Mouse (Mus musculus): Measurements from ENCODE around the gene Srm. TPM values are rescaled to one million over a fixed set of nuclear protein-coding genes. Genes with fewer than 3 reads are reported as not detected.

Gene Srm
- polyA plus RNA-seq, 1 experiment from 2014 or later: 273 TPM

DNA sequence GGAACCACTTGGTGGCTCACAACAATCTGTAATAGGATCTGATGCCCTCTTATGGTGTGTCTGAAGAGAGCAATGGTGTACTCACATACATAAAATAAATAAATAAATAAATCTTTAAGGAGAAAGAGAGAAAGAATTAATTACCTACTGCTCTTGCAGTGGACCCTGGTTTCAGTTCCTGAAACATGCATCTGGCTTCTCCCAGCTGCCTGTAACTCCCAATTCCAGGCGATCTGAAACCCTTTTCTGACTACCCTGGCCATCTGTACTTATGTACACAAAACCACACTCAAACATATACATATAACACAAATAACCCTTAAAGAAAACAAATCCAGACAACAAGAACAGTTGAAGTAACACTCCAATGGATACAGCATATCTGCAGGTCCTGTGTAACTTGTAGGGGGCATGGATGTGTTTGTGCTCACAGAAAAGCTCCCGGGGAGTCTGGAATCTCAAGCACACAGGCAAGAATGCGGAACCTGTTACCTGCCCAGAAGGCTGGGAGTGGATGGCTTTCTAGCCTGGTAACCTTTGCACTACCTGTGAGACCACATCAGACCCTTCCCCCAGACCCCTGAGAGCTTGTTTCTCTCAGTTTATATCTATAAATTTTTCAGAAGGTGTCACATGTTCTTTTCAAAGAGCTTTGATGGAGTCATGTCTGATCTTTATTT, 40.9 kb downstream of the Srm start:
- Histone ChIP-seq H3K4me3 (ENCODE audit: low read depth, low read length) (no peak overlapping the region), H3K9me3 (ENCODE audit: control insufficient read depth, low read length) (no peaks in the 10 kb centered on the region), H3K4me2 (ENCODE audit: low read depth, low read length) (no peak overlapping the region), H3K27me3 (replicated peaks; ENCODE audit: control insufficient read depth, insufficient read depth, low read length) (no peaks in the 10 kb centered on the region), H3K9ac (ENCODE audit: low read depth, low read length) (no peak overlapping the region), H3K36me3 (ENCODE audit: control insufficient read depth, insufficient read depth, low read length) (no peaks in the 10 kb centered on the region), H3K27ac (replicated peaks; ENCODE audit: low read depth, low read length) (no peak overlapping the region), H3K4me1 (ENCODE audit: control insufficient read depth, insufficient read depth, low read length) (no peaks in the 10 kb centered on the region)
- WGBS: 57% methylated on average over 3 of the region's 3 CpGs
- no peak for DNase-seq (ENCODE audit: low spot score)
- ATAC-seq (ENCODE audit: low read depth): no peak

- DNase-seq (ENCODE audit: low spot score): no peak
- Histone ChIP-seq H3K9ac (ENCODE audit: low read depth, low read length) (no peak overlapping the region), H3K36me3 (ENCODE audit: control insufficient read depth, insufficient read depth, low read length) (no peaks in the 10 kb centered on the region), H3K9me3 (ENCODE audit: control insufficient read depth, low read length) (no peaks in the 10 kb centered on the region), H3K27ac (replicated peaks; ENCODE audit: low read depth, low read length) (no peak overlapping the region), H3K4me3 (ENCODE audit: low read depth, low read length) (no peak overlapping the region), H3K4me1 (ENCODE audit: control insufficient read depth, insufficient read depth, low read length) (no peaks in the 10 kb centered on the region), H3K4me2 (ENCODE audit: low read depth, low read length) (no peak overlapping the region), H3K27me3 (replicated peaks; ENCODE audit: control insufficient read depth, insufficient read depth, low read length) (no peaks in the 10 kb centered on the region)
- ATAC-seq (ENCODE audit: low read depth): no peak
- WGBS: 62% methylated on average over 2 of the region's 2 CpGs
Measured at GRCm38 (mm10) chr4:148633395-148634061, 42.2 kb downstream of the Srm start.

GRCm38 (mm10) chr4:148635309-148635708, 44.0 kb downstream of the Srm start:
- Histone ChIP-seq H3K4me1 (ENCODE audit: control insufficient read depth, insufficient read depth, low read length) (no peaks in the 10 kb centered on the region), H3K4me3 (ENCODE audit: low read depth, low read length) (no peak overlapping the region), H3K9ac (ENCODE audit: low read depth, low read length) (no peak overlapping the region), H3K9me3 (ENCODE audit: control insufficient read depth, low read length) (no peaks in the 10 kb centered on the region), H3K27ac (replicated peaks; ENCODE audit: low read depth, low read length) (no peak overlapping the region), H3K27me3 (replicated peaks; ENCODE audit: control insufficient read depth, insufficient read depth, low read length) (no peaks in the 10 kb centered on the region), H3K4me2 (ENCODE audit: low read depth, low read length) (no peak overlapping the region), H3K36me3 (ENCODE audit: control insufficient read depth, insufficient read depth, low read length) (no peaks in the 10 kb centered on the region)
- ATAC-seq (ENCODE audit: low read depth) (peak; percentile 68; the same call in 1 of the 2 replicates), DNase-seq (ENCODE audit: low spot score) (no peak)
- WGBS: 77% methylated on average over 2 of the region's 2 CpGs

GRCm38 (mm10) chr4:148638302-148638701, 47.0 kb downstream of the Srm start:
- Histone ChIP-seq H3K36me3 (ENCODE audit: control insufficient read depth, insufficient read depth, low read length) (no peaks in the 10 kb centered on the region), H3K4me2 (ENCODE audit: low read depth, low read length) (no peak overlapping the region), H3K9me3 (ENCODE audit: control insufficient read depth, low read length) (no peaks in the 10 kb centered on the region), H3K4me1 (ENCODE audit: control insufficient read depth, insufficient read depth, low read length) (no peaks in the 10 kb centered on the region), H3K27ac (replicated peaks; ENCODE audit: low read depth, low read length) (no peak overlapping the region), H3K9ac (ENCODE audit: low read depth, low read length) (no peak overlapping the region), H3K4me3 (ENCODE audit: low read depth, low read length) (no peak overlapping the region), H3K27me3 (replicated peaks; ENCODE audit: control insufficient read depth, insufficient read depth, low read length) (no peaks in the 10 kb centered on the region)
- ATAC-seq (ENCODE audit: low read depth): no peak
- 43% methylated on average over 9 of the region's 9 CpGs for WGBS
- DNase-seq (ENCODE audit: low spot score): no peak

DNA sequence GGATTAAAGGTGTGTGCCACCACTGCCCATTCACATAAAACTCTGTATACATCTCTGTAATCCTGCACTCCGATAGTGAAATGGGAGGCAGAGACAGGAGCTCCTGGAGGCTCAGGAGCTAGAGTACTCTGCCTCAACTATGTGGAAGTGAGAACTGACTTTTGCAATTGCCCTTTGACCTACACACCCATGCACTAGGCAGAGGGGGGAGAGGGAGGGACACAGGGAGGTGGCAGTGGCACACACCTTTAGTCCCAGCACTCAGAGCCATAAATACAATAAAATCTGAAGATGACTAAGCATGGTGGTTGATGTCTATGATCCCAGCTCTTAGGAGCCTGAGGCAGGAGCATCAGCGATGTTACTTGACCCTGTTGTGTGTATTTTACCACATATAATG, 48.2 kb downstream of the Srm start:
- 81% methylated on average over 2 of the region's 2 CpGs for WGBS
- ATAC-seq (ENCODE audit: low read depth) (no peak), DNase-seq (ENCODE audit: low spot score) (no peak)
- Histone ChIP-seq H3K4me3 (ENCODE audit: low read depth, low read length) (no peak overlapping the region), H3K9ac (ENCODE audit: low read depth, low read length) (no peak overlapping the region), H3K9me3 (ENCODE audit: control insufficient read depth, low read length) (no peaks in the 10 kb centered on the region), H3K27me3 (replicated peaks; ENCODE audit: control insufficient read depth, insufficient read depth, low read length) (no peaks in the 10 kb centered on the region), H3K27ac (replicated peaks; ENCODE audit: low read depth, low read length) (no peak overlapping the region), H3K4me2 (ENCODE audit: low read depth, low read length) (no peak overlapping the region), H3K4me1 (ENCODE audit: control insufficient read depth, insufficient read depth, low read length) (no peaks in the 10 kb centered on the region), H3K36me3 (ENCODE audit: control insufficient read depth, insufficient read depth, low read length) (no peaks in the 10 kb centered on the region)

DNA sequence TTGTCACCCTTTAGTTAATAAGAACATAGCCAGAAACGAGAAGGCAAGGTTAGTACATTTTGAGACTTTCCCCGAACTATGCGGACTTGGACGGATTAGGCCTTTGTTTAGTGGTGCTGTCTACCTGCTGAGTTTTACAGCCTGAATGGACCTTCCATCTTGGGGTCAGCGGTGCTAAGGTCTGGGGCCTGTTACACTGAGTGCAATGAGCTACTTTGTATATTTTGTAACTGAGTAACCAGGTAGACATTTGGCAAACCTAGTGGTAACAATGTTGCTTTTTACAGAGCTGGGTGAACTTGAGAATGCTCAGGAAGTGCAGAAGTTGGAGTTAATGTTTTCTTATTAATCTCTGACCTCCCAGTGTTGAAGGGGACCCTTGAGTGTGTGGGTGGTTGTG, 49.8 kb downstream of the Srm start:
- no peak overlapping the region for H3K4me2 ChIP-seq (ENCODE audit: low read depth, low read length)
- no peaks in the 10 kb centered on the region for H3K9me3 ChIP-seq (ENCODE audit: control insufficient read depth, low read length)
- H3K36me3 ChIP-seq (ENCODE audit: control insufficient read depth, insufficient read depth, low read length): no peaks in the 10 kb centered on the region
- no peaks in the 10 kb centered on the region for H3K27me3 ChIP-seq (replicated peaks; ENCODE audit: control insufficient read depth, insufficient read depth, low read length)
- WGBS: 83% methylated on average over 5 of the region's 5 CpGs
- H3K4me1 ChIP-seq (ENCODE audit: control insufficient read depth, insufficient read depth, low read length): no peaks in the 10 kb centered on the region
- no peak for DNase-seq (ENCODE audit: low spot score)
- no peak overlapping the region for H3K9ac ChIP-seq (ENCODE audit: low read depth, low read length)
- H3K4me3 ChIP-seq (ENCODE audit: low read depth, low read length): no peak overlapping the region
- no peak for ATAC-seq (ENCODE audit: low read depth)
- H3K27ac ChIP-seq (replicated peaks; ENCODE audit: low read depth, low read length): no peak overlapping the region

GRCm38 (mm10) chr4:148643291-148644156, 52.2 kb downstream of the Srm start, which contains the start of gene Gm572:
TSS of gene Gm572 (plus strand) at chr4:148643317.
- Histone ChIP-seq H3K36me3 (ENCODE audit: control insufficient read depth, insufficient read depth, low read length) (no peaks in the 10 kb centered on the region), H3K4me1 (ENCODE audit: control insufficient read depth, insufficient read depth, low read length) (no peaks in the 10 kb centered on the region), H3K9ac (ENCODE audit: low read depth, low read length) (peak within 1 kb of the TSS; percentile 37; the same call in 1 of the 2 replicates), H3K4me2 (ENCODE audit: low read depth, low read length) (peak within 1 kb of the TSS; percentile 44), H3K27ac (replicated peaks; ENCODE audit: low read depth, low read length) (no peak within 1 kb of the TSS), H3K9me3 (ENCODE audit: control insufficient read depth, low read length) (no peaks in the 10 kb centered on the region), H3K4me3 (ENCODE audit: low read depth, low read length) (peak within 1 kb of the TSS; percentile 19; the same call in 1 of the 2 replicates), H3K27me3 (replicated peaks; ENCODE audit: control insufficient read depth, insufficient read depth, low read length) (no peaks in the 10 kb centered on the region)
- WGBS: 61% methylated on average over 15 of the region's 15 CpGs
- ATAC-seq (ENCODE audit: low read depth): peak; percentile 70
- peak; percentile 51 for DNase-seq (ENCODE audit: low spot score)

DNA sequence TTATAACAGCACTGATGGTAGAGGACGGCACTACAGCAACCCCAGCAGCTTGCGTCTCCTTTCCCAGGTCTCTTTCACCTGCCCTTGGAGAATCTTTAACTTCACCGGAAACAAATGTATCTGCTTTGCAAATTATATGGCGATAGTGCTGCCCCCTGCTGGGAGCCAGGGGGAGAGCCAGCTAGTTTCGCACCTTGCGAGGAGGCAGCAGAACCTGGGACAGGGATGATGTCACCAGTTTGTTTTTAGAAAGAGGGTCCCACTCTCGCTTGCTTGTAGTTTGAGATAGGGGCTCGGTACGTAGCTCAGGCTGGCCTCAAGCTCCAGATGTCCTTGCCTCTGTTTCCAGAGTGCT, 52.8 kb downstream of the Srm start:
- DNase-seq (ENCODE audit: low spot score) (peak; percentile 50), ATAC-seq (ENCODE audit: low read depth) (peak; percentile 16; the same call in 1 of the 2 replicates)
- no peaks in the 10 kb centered on the region for H3K27me3 ChIP-seq (replicated peaks; ENCODE audit: control insufficient read depth, insufficient read depth, low read length)

More for the DNA sequence above, 52.8 kb downstream of the Srm start:
- Histone ChIP-seq H3K9ac (ENCODE audit: low read depth, low read length) (peak overlapping the region; percentile 37; the same call in 1 of the 2 replicates), H3K4me3 (ENCODE audit: low read depth, low read length) (peak overlapping the region; percentile 19; the same call in 1 of the 2 replicates), H3K9me3 (ENCODE audit: control insufficient read depth, low read length) (no peaks in the 10 kb centered on the region), H3K36me3 (ENCODE audit: control insufficient read depth, insufficient read depth, low read length) (no peaks in the 10 kb centered on the region), H3K4me2 (ENCODE audit: low read depth, low read length) (peak overlapping the region; percentile 44), H3K4me1 (ENCODE audit: control insufficient read depth, insufficient read depth, low read length) (no peaks in the 10 kb centered on the region), H3K27ac (replicated peaks; ENCODE audit: low read depth, low read length) (no peak overlapping the region)
- WGBS: 9% methylated on average over 9 of the region's 9 CpGs
